Mouse (Mus musculus): Measurements from ENCODE around the gene Rb1. TPM values are rescaled to one million over a fixed set of nuclear protein-coding genes. Genes with fewer than 3 reads are reported as not detected.

Rb1 gene
- total and polyA plus RNA-seq, 3 experiments: 6.3 to 13.2 TPM; not detected in 1

- no peak overlapping the region for H3K27ac ChIP-seq (ENCODE audit: control insufficient read depth, low read depth, low read length)
- H3K79me2 ChIP-seq (ENCODE audit: control insufficient read depth, insufficient read depth, low read length, poor library complexity): 0 out of 2 replicates have a peak, but pooled peaks cover 2% of the 10 kb centered on the region
- DNase-seq (ENCODE audit: low read depth, low spot score): no peak
- no peaks in the 10 kb centered on the region for H3K27me3 ChIP-seq (ENCODE audit: control insufficient read depth in 1 of 2, insufficient read depth in 2 of 2, low read length in 2 of 2)
- H3K4me1 ChIP-seq (ENCODE audit: control insufficient read depth in 1 of 2, insufficient read depth in 2 of 2, low read length in 2 of 2): peaks cover 17 to 25% of the 10 kb centered on the region in 2 experiments
- TF ChIP-seq ETS1 (IDR thresholded peaks at IDR 0.05; ENCODE audit: low read depth, low read length) (no peak), SIN3A (IDR thresholded peaks at IDR 0.05; ENCODE audit: low read length) (no peak), E2F4 (IDR thresholded peaks at IDR 0.05; ENCODE audit: borderline replicate concordance, low read depth, low read length) (no peak), MYB (IDR thresholded peaks at IDR 0.05; ENCODE audit: low read depth, low read length) (no peak), RAD21 (IDR thresholded peaks at IDR 0.05; ENCODE audit: low read depth, low read length) (no peak), MXI1 (IDR thresholded peaks at IDR 0.05; ENCODE audit: low read depth, low read length) (no peak), MEF2A (IDR thresholded peaks at IDR 0.05; ENCODE audit: extremely low read depth, insufficient replicate concordance, low read depth, low read length, poor library complexity, severe bottlenecking) (no peak), SMC3 (IDR thresholded peaks at IDR 0.05; ENCODE audit: low read depth, low read length) (no peak), POLR2A (IDR thresholded peaks at IDR 0.05; ENCODE audit: control insufficient read depth in 1 of 2, insufficient read depth in 1 of 2, low read depth in 1 of 2, low read length in 2 of 2, poor library complexity in 1 of 2) (no peak), MAFK (IDR thresholded peaks at IDR 0.05; ENCODE audit: borderline replicate concordance, low read depth, low read length) (no peak), ELF1 (IDR thresholded peaks at IDR 0.05; ENCODE audit: low read depth, low read length) (no peak), MYC (IDR thresholded peaks at IDR 0.05; ENCODE audit: low read depth, low read length) (no peak), ZMIZ1 (IDR thresholded peaks at IDR 0.05; ENCODE audit: low read depth, low read length) (no peak), TBP (IDR thresholded peaks at IDR 0.05; ENCODE audit: low read depth, low read length) (no peak), TAL1 (IDR thresholded peaks at IDR 0.05; ENCODE audit: low read length) (no peak), KAT2A (conservative IDR thresholded peaks at IDR 0.05; ENCODE audit: low read depth, low read length) (no peak), NRF1 (IDR thresholded peaks at IDR 0.05; ENCODE audit: insufficient read depth, low read depth, low read length, poor library complexity, severe bottlenecking) (no peak), EP300 (IDR thresholded peaks at IDR 0.05; ENCODE audit: low read depth in 1 of 2, low read length in 2 of 2) (no peak), CHD1 (IDR thresholded peaks at IDR 0.05; ENCODE audit: low read depth, low read length) (no peak)
- no peak overlapping the region for H3K4me3 ChIP-seq (ENCODE audit: control insufficient read depth in 1 of 2, insufficient read depth in 1 of 2, low read depth in 2 of 2, low read length in 2 of 2)
- H3K9ac ChIP-seq (ENCODE audit: control insufficient read depth, low read depth, low read length, poor library complexity, severe bottlenecking): no peak overlapping the region
- no peaks in the 10 kb centered on the region for H3K9me3 ChIP-seq (replicated peaks; ENCODE audit: insufficient read depth, low read length)
- H3K36me3 ChIP-seq (ENCODE audit: control insufficient read depth in 1 of 2, insufficient read depth in 2 of 2, low read length in 2 of 2): peaks cover 0 to 20% of the 10 kb centered on the region in 2 experiments; a peak in 2 of 4 replicates
Observed at GRCm38 (mm10) chr14:73372990-73373389, 47.4 kb upstream of the Rb1 start.

DNA sequence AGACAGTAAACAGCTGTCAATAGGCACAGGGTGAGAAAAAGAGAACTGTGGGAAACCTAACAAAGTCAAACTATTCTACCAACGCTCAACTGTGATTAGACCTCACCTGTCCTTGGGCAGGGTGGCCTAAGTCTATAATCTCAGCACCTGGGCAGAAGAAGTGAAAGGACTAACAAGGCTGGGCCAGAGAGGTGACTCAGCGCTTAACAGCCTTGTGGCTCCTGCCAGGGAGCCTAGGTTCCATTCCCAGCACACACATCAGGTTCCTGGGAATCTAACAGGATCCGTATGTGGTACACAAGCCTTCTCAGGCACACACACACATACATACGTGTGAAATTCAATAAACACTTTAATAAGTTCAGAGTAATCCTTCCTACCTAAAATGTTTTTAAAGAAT lies 46.0 kb upstream of the Rb1 start:
- DNase-seq (ENCODE audit: low read depth, low spot score): peak; percentile 27
- Histone ChIP-seq H3K27ac (ENCODE audit: control insufficient read depth, low read depth, low read length) (peak overlapping the region; percentile 50; the same call in 1 of the 2 replicates), H3K27me3 (ENCODE audit: control insufficient read depth in 1 of 2, insufficient read depth in 2 of 2, low read length in 2 of 2) (no peaks in the 10 kb centered on the region), H3K4me1 (ENCODE audit: control insufficient read depth in 1 of 2, insufficient read depth in 2 of 2, low read length in 2 of 2) (peaks cover 17 to 25% of the 10 kb centered on the region in 2 experiments), H3K79me2 (ENCODE audit: control insufficient read depth, insufficient read depth, low read length, poor library complexity) (0 out of 2 replicates have a peak, but pooled peaks cover 2% of the 10 kb centered on the region), H3K9me3 (replicated peaks; ENCODE audit: insufficient read depth, low read length) (no peaks in the 10 kb centered on the region), H3K9ac (ENCODE audit: control insufficient read depth, low read depth, low read length, poor library complexity, severe bottlenecking) (no peak overlapping the region), H3K4me3 (ENCODE audit: control insufficient read depth in 1 of 2, insufficient read depth in 1 of 2, low read depth in 2 of 2, low read length in 2 of 2) (no peak overlapping the region), H3K36me3 (ENCODE audit: control insufficient read depth in 1 of 2, insufficient read depth in 2 of 2, low read length in 2 of 2) (peaks cover 2 to 20% of the 10 kb centered on the region in 2 experiments; a peak in 2 of 4 replicates)
- TF ChIP-seq GATA1 (IDR thresholded peaks at IDR 0.05; ENCODE audit: low read depth, low read length): no peak
- TF ChIP-seq ZNF384 (IDR thresholded peaks at IDR 0.05; ENCODE audit: low read depth, low read length): no peak
- no peak for TF ChIP-seq MYB (IDR thresholded peaks at IDR 0.05; ENCODE audit: low read depth, low read length)
- TF ChIP-seq POLR2AphosphoS5 (IDR thresholded peaks at IDR 0.05; ENCODE audit: borderline replicate concordance, low read depth, low read length): no peak
- no peak for TF ChIP-seq BHLHE40 (IDR thresholded peaks at IDR 0.05; ENCODE audit: borderline replicate concordance, low read depth, low read length)
- no peak for TF ChIP-seq NELFE (IDR thresholded peaks at IDR 0.05; ENCODE audit: low read depth, low read length)
- TF ChIP-seq CHD1 (IDR thresholded peaks at IDR 0.05; ENCODE audit: low read depth, low read length): no peak
- no peak for TF ChIP-seq SIN3A (IDR thresholded peaks at IDR 0.05; ENCODE audit: low read length)
- no peak for TF ChIP-seq MYC (IDR thresholded peaks at IDR 0.05; ENCODE audit: low read depth, low read length)
- no peak for TF ChIP-seq CTCF (IDR thresholded peaks at IDR 0.05 in 2 of 3, conservative IDR thresholded peaks at IDR 0.05 in 1 of 3; ENCODE audit: control insufficient read depth in 1 of 3, insufficient read depth in 1 of 3, low read depth in 2 of 3, low read length in 3 of 3, poor library complexity in 1 of 3, severe bottlenecking in 1 of 3)
- no peak for TF ChIP-seq TBP (IDR thresholded peaks at IDR 0.05; ENCODE audit: low read depth, low read length)
- TF ChIP-seq MXI1 (IDR thresholded peaks at IDR 0.05; ENCODE audit: low read depth, low read length): no peak

All from MEL (cell line).